Mouse (Mus musculus): Measurements from ENCODE around the gene Ccdc85a.

GRCm38 (mm10) chr11:28365209-28365928 is 218.8 kb downstream of the Ccdc85a start:
- TF ChIP-seq POLR2A (IDR thresholded peaks at IDR 0.05; ENCODE audit: insufficient read depth, low read depth, low read length) = no peak
- TF ChIP-seq CTCF (IDR thresholded peaks at IDR 0.05) = no peak
- no peak for TF ChIP-seq EP300 (IDR thresholded peaks at IDR 0.05; ENCODE audit: insufficient read depth, low read depth, low read length)
